Mouse (Mus musculus) neural tube, embryonic 11.5 days (tissue): ENCODE data around the gene Snrpf. TPM values are rescaled to one million over a fixed set of nuclear protein-coding genes. Genes with fewer than 3 reads are reported as not detected.
A peak's percentile ranks its signal among the peaks of the same experiment; 100 is the strongest.

ENCODE experiments used
- ATAC-seq: fragments of 200-750 bp; cut with Nextera tagmentation; 2 replicates; pipeline ENCODE4 v1.8.0; 2017; ENCODE audit warnings: moderate number of reproducible peaks, mild to moderate bottlenecking, moderate TSS enrichment, moderate library complexity; ENCODE audit not compliant: insufficient read depth, low FRiP score, low TSS enrichment
- DNase-seq: peaks from one replicate; pipeline ENCODE4 v3.0.0-alpha.2; 2015; ENCODE audit warnings: low spot score
- H3K27ac ChIP-seq: fragments of 300-500 bp; sonication (generic); 2 replicates; pipeline ENCODE4 v1.5.1; 2014; ENCODE audit warnings: low read depth, mild to moderate bottlenecking, low read length
- H3K27me3 ChIP-seq: fragments of 300-500 bp; sonication (generic); 2 replicates; pipeline ENCODE4 v1.6.1; 2014; ENCODE audit warnings: mild to moderate bottlenecking, low read length, mixed read lengths; ENCODE audit not compliant: control insufficient read depth, insufficient read depth
- H3K36me3 ChIP-seq: fragments of 300-500 bp; sonication (generic); 2 replicates; pipeline ENCODE4 v1.6.1; 2014; ENCODE audit warnings: mild to moderate bottlenecking, low read length, moderate library complexity, mixed read lengths; ENCODE audit not compliant: control insufficient read depth, insufficient read depth
- H3K4me1 ChIP-seq: fragments of 300-500 bp; sonication (generic); 2 replicates; pipeline ENCODE4 v1.6.1; 2014; ENCODE audit warnings: low read length, mixed read lengths; ENCODE audit not compliant: control insufficient read depth, insufficient read depth
- H3K4me2 ChIP-seq: fragments of 300-500 bp; sonication (generic); 2 replicates; pipeline ENCODE4 v1.6.1; 2014; ENCODE audit warnings: low read depth, mild to moderate bottlenecking, moderate library complexity
- H3K4me3 ChIP-seq: fragments of 300-500 bp; sonication (generic); 2 replicates; pipeline ENCODE4 v1.5.1; 2014; ENCODE audit warnings: low read depth, low read length
- H3K9ac ChIP-seq: fragments of 300-500 bp; sonication (generic); 2 replicates; pipeline ENCODE4 v1.6.1; 2014; ENCODE audit warnings: mild to moderate bottlenecking, low read length
- H3K9me3 ChIP-seq: fragments of 300-500 bp; sonication (generic); 2 replicates; pipeline ENCODE4 v1.6.1; 2016; ENCODE audit warnings: low read length; ENCODE audit not compliant: control insufficient read depth
- WGBS: fragments of 180-500 bp; shearing (Covaris S2); extraction: QIAGEN DNeasy Blood & Tissue Kit; methylation state at CpG from one replicate; pipeline ENCODE4 v1.1.7; 2014; 5-methylcytosine and 5-hydroxymethylcytosine counted together
- polyA plus RNA-seq: library from polyadenylated mRNA; unstranded; fragments of >200 nt; fragmentation: Nextera tagmentation; extraction: Ambion mirVana; gene quantifications from 2 replicates; pipeline ENCODE4 v1.2.1, GENCODE M21; 2014

Gene Snrpf
- polyA plus RNA-seq, 1 experiment from 2014 or later: 139 TPM

DNA sequence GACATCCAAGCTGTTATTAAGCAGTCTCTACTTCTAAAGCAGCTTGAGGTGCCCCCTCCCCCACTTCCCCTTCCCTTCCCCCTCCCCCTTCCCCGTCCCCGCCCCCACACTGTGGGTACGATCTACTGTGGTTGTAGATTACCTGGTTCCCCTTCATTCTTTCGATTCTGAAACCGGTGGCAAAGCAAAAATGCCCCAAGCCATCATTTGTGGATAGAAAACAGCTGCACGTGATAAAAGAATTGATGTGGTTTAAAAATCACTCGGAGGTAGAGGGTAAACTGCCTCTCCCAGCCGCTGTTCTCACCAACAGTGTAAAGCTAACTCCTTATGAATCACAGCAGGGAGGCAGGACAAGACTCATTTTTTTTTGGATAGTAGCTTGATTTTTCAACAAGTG lies 25.3 kb upstream of the Snrpf start:
- Histone ChIP-seq H3K9ac (no peak overlapping the region), H3K27me3 (no peaks in the 10 kb centered on the region), H3K36me3 (no peaks in the 10 kb centered on the region), H3K4me2 (no peak overlapping the region), H3K4me3 (no peak overlapping the region), H3K4me1 (no peaks in the 10 kb centered on the region), H3K9me3 (no peaks in the 10 kb centered on the region), H3K27ac (no peak overlapping the region)
- ATAC-seq: no peak
- DNase-seq: no peak
- 77% methylated on average over 8 of the region's 8 CpGs for WGBS

DNA sequence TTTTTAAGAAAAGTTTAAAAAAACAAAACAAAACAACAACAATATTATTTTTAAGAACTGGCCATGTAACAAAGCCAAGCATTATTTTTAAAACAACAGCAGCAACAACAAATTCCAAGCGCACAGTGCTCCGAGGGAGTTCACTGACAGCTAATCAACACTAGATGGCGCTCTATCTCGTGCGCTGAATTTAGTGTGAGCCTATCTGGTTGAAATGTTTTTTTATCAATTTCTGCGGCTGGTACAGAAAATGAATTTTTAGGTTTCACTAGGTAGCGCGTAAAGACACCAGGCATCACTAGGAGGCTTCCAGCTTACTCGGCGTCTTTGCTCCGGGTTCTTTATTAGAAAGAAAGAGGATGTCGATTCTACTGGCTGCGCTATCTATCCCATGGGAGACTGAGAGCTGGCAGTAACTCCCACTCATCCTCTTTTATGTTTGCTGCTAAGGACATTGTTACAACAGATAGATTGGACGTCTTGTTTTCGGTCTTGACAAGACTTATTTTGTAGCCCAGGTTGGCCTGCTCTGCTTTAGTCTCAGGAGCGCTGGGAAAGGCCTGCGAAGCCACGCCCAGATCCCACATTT lies 22.0 kb upstream of the Snrpf start:
- Histone ChIP-seq H3K36me3 (no peaks in the 10 kb centered on the region), H3K27me3 (no peaks in the 10 kb centered on the region), H3K9ac (no peak overlapping the region), H3K4me1 (no peaks in the 10 kb centered on the region), H3K4me3 (no peak overlapping the region), H3K27ac (no peak overlapping the region), H3K9me3 (no peaks in the 10 kb centered on the region), H3K4me2 (no peak overlapping the region)
- WGBS: 50% methylated on average over 18 of the region's 18 CpGs
- peak; percentile 63 for DNase-seq
- ATAC-seq: no peak

DNA sequence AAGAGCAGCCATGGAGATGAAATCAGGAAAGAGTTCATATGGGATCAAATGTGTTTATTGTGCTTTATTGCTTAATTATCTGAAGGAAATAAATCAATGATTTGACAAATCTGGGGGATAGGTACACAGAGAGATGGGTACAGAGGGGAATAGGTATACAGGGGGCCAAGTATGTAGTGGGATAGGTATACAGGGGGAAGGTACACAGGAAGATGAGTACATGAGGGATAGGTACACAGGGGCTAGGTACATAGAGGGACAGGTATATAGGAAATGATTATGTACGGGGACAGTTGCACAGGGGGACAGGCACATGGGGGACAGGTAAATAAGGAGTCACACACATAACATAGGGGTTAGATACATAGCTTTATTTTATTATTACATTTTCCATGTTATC lies 21.4 kb upstream of the Snrpf start:
- no peak overlapping the region for H3K9ac ChIP-seq
- no peak overlapping the region for H3K4me3 ChIP-seq
- DNase-seq (no peak), ATAC-seq (no peak)
- H3K27me3 ChIP-seq: no peaks in the 10 kb centered on the region
- no peaks in the 10 kb centered on the region for H3K4me1 ChIP-seq
- no peak overlapping the region for H3K4me2 ChIP-seq
- no peaks in the 10 kb centered on the region for H3K9me3 ChIP-seq
- no peaks in the 10 kb centered on the region for H3K36me3 ChIP-seq
- 89% methylated on average over 1 of the region's 1 CpGs for whole genome bisulfite sequencing
- H3K27ac ChIP-seq: no peak overlapping the region

DNA sequence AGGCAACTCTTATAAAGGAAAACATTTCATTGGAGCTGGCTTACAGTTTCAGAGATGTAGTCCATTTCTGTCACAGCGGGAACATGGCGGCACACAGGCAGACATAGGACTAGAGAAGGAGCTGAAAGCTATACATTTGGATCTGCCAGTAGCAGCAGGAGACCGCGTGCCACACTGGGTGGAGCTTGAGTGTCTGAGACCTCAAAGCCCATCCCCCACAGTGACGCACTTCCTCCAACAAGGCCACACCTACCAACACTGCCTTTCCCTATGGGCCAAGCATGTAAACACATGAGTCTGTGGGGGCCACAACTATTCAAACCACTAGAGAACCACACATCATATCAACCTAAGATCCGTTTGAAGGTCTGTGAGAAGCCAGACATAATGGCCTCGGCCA lies 19.7 kb upstream of the Snrpf start:
- Histone ChIP-seq H3K4me1 (no peaks in the 10 kb centered on the region), H3K4me3 (no peak overlapping the region)

DNA sequence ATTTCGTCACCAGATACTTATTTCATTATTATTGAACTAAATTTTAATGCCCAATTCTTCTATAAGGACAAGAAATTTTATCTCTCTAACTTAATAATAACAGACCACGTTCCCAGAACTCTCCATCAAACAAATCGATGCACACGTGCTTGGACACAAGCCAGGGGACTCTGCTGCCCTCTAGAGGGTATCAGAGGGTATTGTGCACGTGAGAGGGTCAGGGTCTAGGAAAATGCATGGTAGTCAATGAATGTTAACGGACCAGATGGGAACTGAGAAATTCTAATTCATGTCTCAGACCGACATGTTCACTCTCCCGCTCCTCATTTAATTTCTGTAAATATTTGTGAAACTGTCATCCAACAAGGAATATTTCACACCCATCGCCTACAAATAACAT lies 18.5 kb upstream of the Snrpf start:
- no peaks in the 10 kb centered on the region for H3K27me3 ChIP-seq
- DNase-seq (peak; percentile 54), ATAC-seq (no peak)
- no peak overlapping the region for H3K9ac ChIP-seq
- no peak overlapping the region for H3K4me2 ChIP-seq
- no peaks in the 10 kb centered on the region for H3K4me1 ChIP-seq
- no peak overlapping the region for H3K4me3 ChIP-seq
- no peak overlapping the region for H3K27ac ChIP-seq
- no peaks in the 10 kb centered on the region for H3K36me3 ChIP-seq
- WGBS: 62% methylated on average over 9 of the region's 9 CpGs
- H3K9me3 ChIP-seq: no peaks in the 10 kb centered on the region

More for the DNA sequence above, 19.7 kb upstream of the Snrpf start:
- H3K4me2 ChIP-seq: no peak overlapping the region
- H3K9me3 ChIP-seq: no peaks in the 10 kb centered on the region
- WGBS: 91% methylated on average over 7 of the region's 7 CpGs
- no peak overlapping the region for H3K27ac ChIP-seq
- H3K36me3 ChIP-seq: no peaks in the 10 kb centered on the region
- H3K27me3 ChIP-seq: no peaks in the 10 kb centered on the region
- DNase-seq (no peak), ATAC-seq (no peak)
- no peak overlapping the region for H3K9ac ChIP-seq

DNA sequence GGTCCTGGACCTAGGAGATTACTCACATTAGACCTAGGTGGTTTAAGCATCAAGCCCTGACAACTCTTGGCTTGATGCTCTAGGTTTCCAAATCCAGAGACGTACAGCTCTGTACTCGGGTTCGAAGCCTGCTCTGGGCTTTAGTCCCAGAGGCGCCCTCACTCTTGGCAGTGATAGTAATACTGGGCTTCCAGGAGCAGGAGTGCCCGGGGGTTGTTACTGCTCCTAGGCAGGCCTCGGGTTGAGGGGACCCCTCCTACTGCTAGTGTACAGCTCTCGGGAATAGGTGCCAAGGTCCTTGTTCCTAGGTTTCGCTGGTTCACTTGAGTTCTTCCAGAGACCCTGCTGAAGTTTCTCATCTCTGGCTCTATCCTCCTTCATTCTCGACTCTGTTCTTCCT lies 16.8 kb upstream of the Snrpf start:
- no peak overlapping the region for H3K9ac ChIP-seq
- H3K4me2 ChIP-seq: no peak overlapping the region
- DNase-seq (no peak), ATAC-seq (no peak)
- H3K27ac ChIP-seq: no peak overlapping the region
- H3K9me3 ChIP-seq: no peaks in the 10 kb centered on the region
- 90% methylated on average over 9 of the region's 9 CpGs for WGBS
- H3K4me3 ChIP-seq: no peak overlapping the region
- H3K4me1 ChIP-seq: no peaks in the 10 kb centered on the region
- H3K36me3 ChIP-seq: no peaks in the 10 kb centered on the region
- H3K27me3 ChIP-seq: no peaks in the 10 kb centered on the region

DNA sequence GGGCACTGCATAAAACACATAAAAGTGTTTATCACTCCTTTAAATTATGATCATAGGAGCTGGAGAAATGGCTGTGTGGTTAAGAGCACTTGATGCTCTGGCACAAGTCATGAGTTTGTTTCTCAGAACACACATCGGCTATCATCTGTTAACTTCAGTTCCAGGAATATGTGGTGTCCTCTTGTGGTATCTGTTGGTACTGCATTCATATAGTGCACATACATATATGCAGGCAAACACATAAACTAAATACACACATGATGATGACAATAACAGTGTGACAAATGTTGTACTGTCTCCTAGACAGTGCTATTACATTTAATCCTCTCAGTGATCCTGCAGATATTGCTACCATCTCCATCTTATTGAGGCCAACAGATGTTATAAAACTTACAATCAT lies 13.8 kb upstream of the Snrpf start:
- Histone ChIP-seq H3K4me2 (no peak overlapping the region), H3K9me3 (no peaks in the 10 kb centered on the region), H3K36me3 (no peaks in the 10 kb centered on the region), H3K27me3 (no peaks in the 10 kb centered on the region), H3K9ac (no peak overlapping the region), H3K27ac (no peak overlapping the region), H3K4me1 (no peaks in the 10 kb centered on the region), H3K4me3 (no peak overlapping the region)
- ATAC-seq (no peak), DNase-seq (no peak)
- 98% methylated on average over 1 of the region's 1 CpGs for WGBS

DNA sequence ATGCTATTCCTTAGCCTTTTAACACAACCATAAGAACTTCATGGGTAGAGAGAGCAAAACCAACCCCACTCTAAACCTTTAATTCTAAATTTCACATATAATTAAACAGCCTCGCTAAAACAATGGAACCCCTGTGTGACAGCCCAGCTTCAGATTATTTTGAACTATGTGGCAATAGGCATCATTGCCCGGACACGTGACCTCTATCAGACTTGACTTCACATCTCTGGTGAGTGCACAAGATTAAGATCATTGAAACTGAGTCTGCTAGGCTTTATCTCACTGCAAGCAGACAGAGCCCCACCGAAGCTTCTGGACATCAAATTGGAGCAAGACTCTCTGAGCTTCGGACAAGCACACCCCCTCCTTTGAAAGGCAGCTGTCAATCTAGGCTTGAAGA lies 12.8 kb upstream of the Snrpf start:
- no peak for DNase-seq
- Histone ChIP-seq H3K4me3 (no peak overlapping the region), H3K4me1 (no peaks in the 10 kb centered on the region), H3K9ac (no peak overlapping the region), H3K36me3 (no peaks in the 10 kb centered on the region), H3K9me3 (no peaks in the 10 kb centered on the region), H3K27me3 (no peaks in the 10 kb centered on the region), H3K27ac (no peak overlapping the region), H3K4me2 (no peak overlapping the region)
- ATAC-seq: no peak
- 90% methylated on average over 5 of the region's 5 CpGs for WGBS

DNA sequence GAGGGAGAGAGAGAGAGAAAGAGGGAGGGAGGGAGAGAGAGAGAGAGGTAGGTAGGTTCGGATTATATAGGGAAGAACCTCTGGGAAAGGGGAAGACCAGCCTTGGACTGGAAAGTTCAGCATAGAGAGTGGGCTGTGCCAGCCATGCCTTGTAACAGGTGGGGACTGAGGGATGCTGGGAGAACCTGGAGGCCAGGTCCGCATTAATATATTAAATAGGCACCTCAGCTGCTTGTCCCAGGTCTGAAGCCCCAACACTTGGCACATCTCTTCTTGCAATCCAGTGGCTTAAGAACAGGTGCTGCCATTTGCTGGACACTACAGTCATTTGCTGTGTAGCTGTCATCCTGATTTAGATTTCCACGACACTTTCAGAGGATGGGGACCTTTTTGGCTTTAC lies 7.1 kb upstream of the Snrpf start:
- H3K27me3 ChIP-seq: no peaks in the 10 kb centered on the region
- H3K4me2 ChIP-seq: no peak overlapping the region
- no peak overlapping the region for H3K4me3 ChIP-seq
- H3K9ac ChIP-seq: no peak overlapping the region
- no peaks in the 10 kb centered on the region for H3K4me1 ChIP-seq
- WGBS: 77% methylated on average over 3 of the region's 3 CpGs
- DNase-seq: no peak
- H3K9me3 ChIP-seq: no peaks in the 10 kb centered on the region
- no peak overlapping the region for H3K27ac ChIP-seq
- H3K36me3 ChIP-seq: no peaks in the 10 kb centered on the region
- ATAC-seq: no peak
